Comparison of ENCODE assay signal across 8 mouse cellular contexts in the genomic region with DNA sequence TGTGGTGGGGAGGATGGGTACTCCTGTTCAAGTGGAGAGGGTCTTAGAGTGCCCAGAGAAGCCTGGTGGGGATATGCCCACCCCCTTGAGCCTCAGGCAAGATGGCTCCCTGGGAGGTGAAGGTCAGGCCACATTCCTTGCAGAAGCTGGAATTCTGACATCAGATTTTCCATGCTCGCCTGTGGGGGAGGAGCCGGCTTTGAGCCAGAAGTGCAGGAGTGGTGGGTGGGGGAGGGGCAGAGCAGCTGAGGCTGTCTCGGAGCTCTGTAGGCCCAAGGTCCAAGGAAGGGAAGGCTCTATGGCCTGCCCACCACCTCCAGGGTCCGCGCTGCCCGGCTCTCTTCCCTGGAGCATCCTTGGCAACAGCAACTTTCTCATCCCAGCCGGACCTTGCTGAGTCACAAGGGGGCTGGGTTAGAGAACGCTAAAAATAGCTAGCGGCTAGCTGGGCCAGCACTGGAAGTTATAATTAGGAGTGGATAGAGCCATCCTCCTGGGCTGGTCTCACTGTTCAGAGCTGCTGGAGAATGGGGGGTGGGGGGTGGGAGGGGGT. TPM values are rescaled to one million over a fixed set of nuclear protein-coding genes. Genes with fewer than 3 reads are reported as not detected.
DNase-seq lines count a peak whose midpoint lies in the region.

No protein-coding gene starts in this region.

- DNase-seq in adrenal gland, postnatal 10 days = peak; percentile 88
- DNase-seq in embryo, embryonic 11 days = peak; percentile 93
- peak; percentile 80 for DNase-seq in gastrocnemius, postnatal 25 days
- DNase-seq in hindlimb bud, embryonic 11.5 days (ENCODE audit: extremely low spot score, low read depth, low spot score) = peak; percentile 62
- peak; percentile 55 to 66 for DNase-seq in left cerebral cortex, postnatal 14 days (ENCODE audit: low spot score in 2 of 2)
- DNase-seq in mesoderm, embryonic 11.5 days (ENCODE audit: low read depth, low spot score) = peak; percentile 93
- DNase-seq in right cerebral cortex, postnatal 4 days = peak; percentile 57
- no peak for DNase-seq in thymus, postnatal 14 days

- intact Hi-C loops in left cerebral cortex, postnatal 14 days (cut with DNase I) = no loop called here

RNA-seq across cellular contexts. Expression of gene Inpp5a, which starts 24.8 kb away (rescaled TPM):
- total RNA-seq in adrenal gland, postnatal 10 days (2021) = 10 to 100 TPM; 59.4 to 64.1 TPM
- 10 to 100 TPM; 59.6 to 69.6 TPM for total RNA-seq in gastrocnemius, postnatal 25 days (2021)
- 10 to 100 TPM; 48.2 to 49.4 TPM for total RNA-seq in left cerebral cortex, postnatal 14 days (2021)
